In genomic region chr11:46428131-46428530, GRCm38 (mm10) we compare ENCODE assay signal across 17 mouse cellular contexts. TPM values are rescaled to one million over a fixed set of nuclear protein-coding genes. Genes with fewer than 3 reads are reported as not detected.
DNase-seq lines count a peak whose midpoint lies in the region; TF ChIP-seq lines count a peak whose summit lies in the region.
"Not testable (repeated sequence)": the region's sequence is repeated elsewhere in the genome, so short reads cannot be mapped to it uniquely, and the experiment has no call there.
"Had no signal": no experiment of that assay in that cellular context is flagged by ENCODE, and none has a peak within 500 bp of the region (broad histone marks: within the 10 kb centered on the region; RNA-seq: fewer than 3 reads in every experiment).

No protein-coding gene starts in this region.

- H3K4me1 ChIP-seq in kidney, adult 2 months (ENCODE audit: control insufficient read depth, insufficient read depth, low read length): not testable (repeated sequence)

- not testable (repeated sequence) for TF ChIP-seq CTCF in kidney, adult 2 months (conservative IDR thresholded peaks at IDR 0.05; ENCODE audit: insufficient read depth, insufficient read length, low read depth, low read length)

- H3K27ac ChIP-seq in kidney, adult 2 months (ENCODE audit: insufficient read depth, low read depth, low read length): not testable (repeated sequence)

- 20% methylated on average over 4 of the region's 4 CpGs for WGBS in kidney, adult 2 months

- not testable (repeated sequence) for TF ChIP-seq POLR2A in kidney, adult 2 months (IDR thresholded peaks at IDR 0.05; ENCODE audit: low read depth, low read length)

- not testable (repeated sequence) for H3K27me3 ChIP-seq in kidney, adult 2 months (replicated peaks; ENCODE audit: control insufficient read depth, insufficient read depth, low read length)

- H3K36me3 ChIP-seq in kidney, adult 2 months (ENCODE audit: control insufficient read depth, insufficient read depth, low read length): not testable (repeated sequence)

- peak; percentile 51 for DNase-seq in Muller cell, postnatal 12 days (ENCODE audit: inconsistent ontology term)
- DNase-seq in R1 (ENCODE audit: low read depth, low spot score): peak; percentile 72
- DNase-seq in kidney, adult 11 months: peak; percentile 11
- peak; percentile 57 for DNase-seq in kidney, adult 2 months
- peak; percentile 56 for DNase-seq in kidney, adult 9 months
- DNase-seq in kidney, postnatal 36 days: peak; percentile 14

- not testable (repeated sequence) for H3K4me3 ChIP-seq in kidney, adult 2 months (ENCODE audit: insufficient read depth, low read depth, low read length)

RNA-seq across cellular contexts. Expression of gene Med7, which starts 8.6 kb away (rescaled TPM):
- 15.1 and 16.5 TPM in 2 replicates for polyA plus RNA-seq in kidney, adult 2 months (2012; rRNA removed)

RNA-seq across cellular contexts. Expression of gene Havcr2, which starts 26.6 kb away (rescaled TPM):
- polyA plus RNA-seq in kidney, adult 2 months (2012; rRNA removed): 0.19 and 0.25 TPM in 2 replicates
- polyA plus RNA-seq: embryonic facial prominence, embryonic 10.5 days had no signal

RNA-seq across cellular contexts. Expression of gene Fam71b, which starts 31.8 kb away (rescaled TPM):
- 0.10 and 0.38 TPM in 2 replicates for polyA plus RNA-seq in kidney, adult 2 months (2012; rRNA removed)
- polyA plus RNA-seq: activated CD4-positive, CD25-positive, alpha-beta regulatory T cell, adult 4 months; cerebellum, adult 2 months; cortical plate, adult 2 months; embryonic facial prominence, embryonic 10.5 days; embryonic facial prominence, embryonic 12.5 days; embryonic facial prominence, embryonic 14.5 days; forebrain, embryonic 11.5 days; forebrain, embryonic 13.5 days; forebrain, embryonic 15.5 days; forebrain, postnatal 0 days; G1E had no signal

RNA-seq across cellular contexts. Expression of gene Itk, which starts 38.8 kb away (rescaled TPM):
- 0.16 and 1.8 TPM in 2 replicates for polyA plus RNA-seq in kidney, adult 2 months (2012; rRNA removed)
- polyA plus RNA-seq: forebrain, embryonic 13.5 days; forebrain, embryonic 15.5 days had no signal

Comparison
In these comparisons a context has a peak if more than half of its experiments do, and no peak if none do; other contexts are left out.
1. DNase-seq: peak in every context shown above with its lines; median percentile 72 in R1; 57 in kidney, adult 2 months; 56 in kidney, adult 9 months; 51 in Muller cell, postnatal 12 days; 14 in kidney, postnatal 36 days; 11 in kidney, adult 11 months.